Mouse (Mus musculus) urinary bladder, postnatal 10 days (tissue): ENCODE results near the gene Lcat.

Experiments
- DNase-seq: peaks from one replicate; pipeline ENCODE4 v3.0.0; 2022; ENCODE audit warnings: low spot score

The Lcat gene

GRCm38 (mm10) chr8:105949350-105949749 lies 6.2 kb upstream of the Lcat start:
- DNase-seq, result no peak

DNA sequence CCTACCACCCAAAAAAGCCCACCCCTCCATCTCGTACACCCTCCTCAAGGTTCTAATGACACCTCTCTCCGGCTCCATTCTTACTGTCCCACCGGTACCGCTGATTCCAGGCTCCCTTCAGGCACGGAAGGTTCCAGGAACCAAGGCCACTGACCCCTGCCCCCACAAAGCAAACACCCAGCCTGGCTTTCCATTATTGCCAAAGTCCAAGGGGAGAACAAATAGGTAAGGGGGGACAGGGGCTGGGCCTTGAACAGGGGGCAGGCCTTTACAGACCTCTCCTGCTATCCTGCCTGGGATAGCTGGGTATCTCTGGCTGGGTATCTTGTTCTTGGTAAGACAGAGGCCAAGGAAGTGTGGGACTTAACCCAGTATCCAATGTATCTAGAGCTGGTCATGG lies 640 bp downstream of the Lcat start:
- DNase-seq, result no peak

GRCm38 (mm10) chr8:105942026-105942425 lies 1.2 kb downstream of the Lcat start:
- DNase-seq, result no peak

- no peak for DNase-seq
Measured at GRCm38 (mm10) chr8:105938306-105938669, 4.9 kb downstream of the Lcat start, which contains the start of gene Psmb10. Psmb10 (minus strand) TSS chr8:105938444.

GRCm38 (mm10) chr8:105937496-105938305 lies 5.5 kb downstream of the Lcat start:
- DNase-seq, result no peak

- DNase-seq, result peak; percentile 42
Measured at GRCm38 (mm10) chr8:105936866-105937475, 6.2 kb downstream of the Lcat start.

GRCm38 (mm10) chr8:105935863-105936603 lies 7.1 kb downstream of the Lcat start:
- DNase-seq, result no peak

GRCm38 (mm10) chr8:105935105-105935504 lies 8.1 kb downstream of the Lcat start:
- no peak for DNase-seq

- no peak for DNase-seq
Measured at GRCm38 (mm10) chr8:105933762-105934161, 9.4 kb downstream of the Lcat start, which contains the start of gene Ctrl. Ctrl (minus strand) TSS chr8:105933862.

DNA sequence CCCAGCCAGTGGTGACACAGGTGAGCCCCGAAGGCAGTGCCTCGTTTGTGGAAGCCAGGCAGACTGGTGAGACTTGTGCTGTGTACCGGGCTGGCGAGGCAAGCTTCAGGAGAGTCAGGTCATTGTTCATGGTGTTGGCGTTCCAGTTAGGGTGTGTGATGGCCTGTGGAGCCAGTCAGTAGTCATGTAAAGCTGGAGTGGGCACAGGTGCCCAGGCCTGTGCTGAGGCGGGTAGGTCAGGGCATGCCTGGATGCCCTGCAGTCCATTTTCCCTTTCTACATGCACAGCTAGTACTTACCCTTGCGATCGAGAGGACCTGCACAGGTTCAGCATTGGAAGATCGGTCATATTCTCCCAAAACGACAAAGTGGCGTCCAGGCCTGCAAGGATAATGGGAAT lies 10.7 kb downstream of the Lcat start:
- no peak for DNase-seq

DNA sequence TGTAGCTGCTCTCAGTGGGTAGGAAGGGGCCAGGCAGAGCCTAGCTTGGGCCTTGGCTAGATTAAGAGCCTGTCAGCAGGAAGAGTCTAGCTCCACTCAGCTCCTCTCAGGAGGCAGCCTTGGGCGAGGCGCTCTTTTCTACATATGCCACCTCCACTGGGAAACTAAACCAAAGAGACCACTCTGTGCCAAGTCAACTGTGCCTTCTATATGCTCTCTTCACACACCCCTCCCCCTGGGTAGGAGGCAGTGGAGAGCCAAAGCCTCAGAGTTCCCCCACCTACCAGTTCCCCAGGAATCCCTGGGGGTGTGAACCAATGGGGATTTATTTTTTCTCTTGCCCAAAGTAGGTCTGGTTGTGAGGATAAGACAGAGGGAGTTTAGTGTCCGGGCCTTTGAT lies 11.9 kb downstream of the Lcat start:
- DNase-seq, result no peak

GRCm38 (mm10) chr8:105930602-105931001 lies 12.6 kb downstream of the Lcat start:
- DNase-seq, result peak; percentile 68

DNA sequence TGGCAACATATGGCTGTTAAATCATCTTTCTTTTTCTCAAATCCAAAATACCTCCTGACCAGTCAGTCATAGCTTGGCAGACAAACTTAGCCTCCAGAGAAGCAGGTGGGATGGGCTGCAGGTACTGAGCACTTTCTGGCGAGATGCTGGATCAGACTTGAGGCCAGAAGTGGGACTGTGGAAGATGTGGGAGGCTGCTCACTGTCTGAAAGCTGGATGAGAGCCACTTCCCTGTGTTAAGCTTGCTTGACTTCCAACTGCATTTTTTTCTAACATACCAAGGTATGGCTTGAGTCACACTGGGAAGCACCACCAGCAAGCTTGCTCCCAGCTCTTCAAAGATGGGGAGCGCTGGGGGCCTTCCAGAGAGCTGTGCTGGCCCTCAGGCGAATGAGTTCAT lies 18.1 kb downstream of the Lcat start:
- no peak for DNase-seq

- DNase-seq, result no peak
Measured at GRCm38 (mm10) chr8:105919390-105919789, 23.8 kb downstream of the Lcat start.

- no peak for DNase-seq
Measured at GRCm38 (mm10) chr8:105900941-105901616, 42.1 kb downstream of the Lcat start.

- peak; percentile 73 for DNase-seq
Measured at GRCm38 (mm10) chr8:105900180-105900940, 42.8 kb downstream of the Lcat start, which contains the start of gene Pskh1. Pskh1 (plus strand) TSS chr8:105900441.

GRCm38 (mm10) chr8:105897801-105898480 lies 45.2 kb downstream of the Lcat start:
- DNase-seq, result no peak

DNA sequence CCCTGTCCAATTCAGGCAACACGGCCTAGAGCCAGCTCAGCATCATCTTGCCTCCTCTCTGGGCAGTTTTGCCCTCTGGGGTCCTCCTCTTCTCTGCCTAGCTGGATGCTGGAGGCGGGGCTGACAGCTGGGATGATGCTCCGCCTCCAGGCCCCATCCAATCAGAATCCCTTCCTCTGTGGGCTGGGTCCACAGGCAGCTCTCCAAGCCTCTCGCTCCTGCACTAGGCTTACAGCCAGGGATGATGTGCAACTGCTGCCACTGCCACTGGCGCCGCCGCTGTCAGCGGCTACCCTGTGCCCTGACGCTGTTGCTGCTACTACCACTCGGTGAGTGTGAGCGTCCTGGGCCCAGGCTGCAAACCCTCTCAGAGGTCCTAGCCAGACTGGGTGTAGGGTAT lies 49.8 kb downstream of the Lcat start, which contains the start of gene Nrn1l:
TSS of gene Nrn1l (plus strand) at position 229 of the 400 bp plus-strand sequence.
- DNase-seq, result no peak

DNA sequence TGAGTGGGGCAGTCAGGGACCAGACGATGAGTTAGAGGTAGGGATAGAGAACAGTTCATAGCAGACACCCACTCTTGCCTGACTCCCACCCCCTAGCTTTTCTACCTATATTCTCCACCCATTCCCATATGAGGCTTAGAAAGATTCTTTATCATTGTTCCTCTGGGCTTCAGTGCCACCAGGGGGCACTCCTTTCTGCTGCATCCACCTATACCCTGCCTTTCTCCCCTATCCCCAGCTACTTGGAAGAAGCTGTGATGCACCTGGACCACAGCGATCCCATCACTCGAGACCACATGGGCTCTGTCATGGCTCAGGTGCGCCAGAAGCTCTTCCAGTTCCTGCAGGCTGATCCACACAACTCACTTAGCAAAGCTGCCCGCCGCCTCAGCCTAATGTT lies 50.8 kb downstream of the Lcat start:
- no peak for DNase-seq

GRCm38 (mm10) chr8:105890870-105891269 lies 52.3 kb downstream of the Lcat start:
- no peak for DNase-seq
